Mouse (Mus musculus) retina, postnatal 7 days (tissue): ENCODE data around the gene Cyp2w1.
A peak's percentile ranks its signal among the peaks of the same experiment; 100 is the strongest.

ENCODE experiments used
- DNase-seq: peaks from one replicate; pipeline ENCODE4 v3.0.0-alpha.2; 2012; ENCODE audit warnings: low read depth, low spot score

Gene Cyp2w1

GRCm38 (mm10) chr5:139352317-139352716 lies at the start of gene Cyp2w1:
Cyp2w1 (plus strand) TSS chr5:139352617.
- no peak for DNase-seq

DNA sequence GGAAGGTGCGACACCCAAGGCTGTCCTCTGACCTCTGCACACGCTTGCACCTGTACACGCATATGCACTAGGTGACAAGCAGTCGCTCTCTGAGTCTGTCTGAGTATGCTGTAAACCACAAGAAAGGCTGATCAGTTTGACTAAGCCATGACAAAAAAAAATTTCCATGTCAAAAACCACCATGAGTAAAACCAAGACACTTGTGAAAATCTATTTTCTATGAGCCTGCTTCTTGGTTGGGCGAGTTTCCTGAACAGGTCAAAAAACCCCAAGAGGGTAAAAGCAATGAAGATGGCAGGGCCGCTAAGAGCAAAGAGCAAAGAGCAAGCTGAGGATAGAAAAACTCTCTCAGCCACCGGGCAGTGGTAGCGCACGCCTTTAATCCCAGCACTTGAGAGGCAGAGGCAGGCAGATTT lies 48.8 kb upstream of the Cyp2w1 start:
- DNase-seq, result no peak

- DNase-seq, result no peak
These were observed 42.5 kb upstream of the Cyp2w1 start for GRCm38 (mm10) chr5:139309946-139310345.

GRCm38 (mm10) chr5:139310477-139310876 lies 41.9 kb upstream of the Cyp2w1 start:
- no peak for DNase-seq

- DNase-seq, result no peak
These were observed 40.6 kb upstream of the Cyp2w1 start for GRCm38 (mm10) chr5:139311822-139312221.

- DNase-seq, result no peak
These were observed 38.9 kb upstream of the Cyp2w1 start for GRCm38 (mm10) chr5:139313536-139313935.

DNA sequence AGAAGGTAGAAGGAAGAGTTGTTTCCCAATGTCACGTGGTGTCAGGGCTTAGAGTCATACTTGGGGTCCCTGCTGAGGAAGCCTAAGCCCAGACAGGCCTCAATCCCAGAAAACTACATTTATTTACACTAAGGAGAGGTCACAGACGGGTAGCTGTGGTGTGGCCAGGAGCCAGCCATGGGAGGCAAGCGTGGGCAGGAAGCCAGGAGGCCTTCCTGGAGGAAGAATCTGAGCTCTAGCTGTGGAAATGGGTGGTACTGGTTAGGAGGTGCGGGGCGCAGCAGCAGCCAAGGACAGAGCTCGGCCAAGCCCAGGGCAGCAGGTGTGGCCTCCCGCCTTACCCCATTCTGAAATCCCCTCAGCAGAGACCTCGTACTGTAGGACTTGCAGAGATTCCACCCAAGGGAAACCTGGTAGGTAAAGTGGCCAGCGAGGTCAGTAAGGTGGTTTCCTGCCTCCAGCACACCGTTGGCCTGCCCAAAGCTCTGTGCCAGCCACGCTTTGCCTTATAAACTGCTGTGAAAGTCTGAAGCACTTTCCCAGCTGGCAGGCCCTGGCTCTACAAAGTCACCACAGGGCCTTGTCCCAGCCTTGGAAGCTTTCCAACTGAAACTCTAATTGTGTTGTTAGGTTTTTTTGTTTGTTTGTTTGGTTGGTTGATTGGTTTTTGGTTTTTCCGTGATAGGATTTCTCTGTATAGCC lies 37.3 kb upstream of the Cyp2w1 start:
- DNase-seq, result no peak

DNA sequence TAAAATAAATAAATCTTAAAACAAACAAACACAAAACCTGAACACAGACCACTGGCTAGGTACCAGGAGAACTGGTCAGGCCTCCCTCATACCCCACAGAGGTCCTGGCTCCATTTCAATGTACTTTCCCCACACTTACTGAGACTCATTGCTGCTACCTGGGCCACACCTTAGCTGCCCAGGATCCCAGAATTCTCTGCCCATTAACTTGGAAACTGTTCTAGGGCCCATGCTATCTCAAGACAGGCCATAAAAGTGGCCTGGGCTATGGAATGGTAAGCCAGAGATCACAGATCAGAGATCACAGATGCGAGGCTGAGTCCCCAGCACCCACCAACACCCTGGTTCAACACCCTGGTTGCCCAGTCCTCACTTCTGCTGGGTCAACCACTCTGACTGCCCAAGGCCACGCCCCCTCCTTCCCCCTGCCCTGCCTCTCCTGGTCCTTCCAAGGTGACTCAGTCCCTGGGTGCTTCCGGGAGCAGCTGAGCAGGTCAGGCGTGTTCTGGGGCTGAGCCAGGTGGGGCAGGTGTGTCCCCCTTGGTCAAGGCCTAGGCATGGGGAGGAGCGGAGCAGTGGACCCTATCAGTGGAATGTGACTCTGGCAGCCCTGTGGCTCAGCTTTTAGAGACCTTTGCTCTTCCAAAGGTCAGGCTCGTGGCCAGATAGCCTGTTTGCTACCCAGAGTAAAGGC lies 35.3 kb upstream of the Cyp2w1 start:
- no peak for DNase-seq

DNA sequence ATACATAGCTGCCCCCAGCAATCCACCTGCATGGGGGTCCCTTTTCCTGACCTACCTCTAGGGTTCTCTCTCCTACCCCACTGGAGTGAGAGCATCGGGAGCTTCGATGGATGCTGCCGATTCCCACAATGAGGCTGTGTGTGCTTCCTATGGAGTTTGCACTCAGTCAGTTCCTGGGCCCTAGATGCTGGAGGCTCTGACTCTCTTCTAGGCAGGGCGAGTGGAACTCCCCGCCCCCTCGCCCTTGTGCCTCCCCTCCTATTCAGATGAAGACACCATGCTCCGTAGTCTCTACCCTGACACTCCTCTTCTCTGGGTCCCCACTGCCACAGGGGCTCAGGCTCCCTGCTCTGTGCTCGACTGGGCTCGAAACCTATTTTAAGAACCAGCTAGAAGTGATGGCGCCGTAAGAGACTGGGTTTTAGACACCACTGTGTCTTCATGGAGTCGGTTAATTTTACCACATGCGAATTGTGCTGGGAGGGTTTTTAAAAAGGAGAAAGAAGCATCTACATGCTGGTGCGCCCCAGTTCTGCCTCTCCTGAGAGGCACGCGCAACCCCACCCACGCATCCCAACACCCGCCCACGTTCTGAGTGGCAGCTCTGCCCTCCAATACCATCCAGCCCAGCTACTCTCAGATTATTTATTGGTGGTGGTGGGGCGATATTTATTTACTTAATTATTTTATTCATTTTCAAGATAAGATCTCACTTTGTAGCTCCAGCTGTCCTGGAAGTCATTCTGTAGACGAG lies 34.5 kb upstream of the Cyp2w1 start:
- DNase-seq, result no peak

DNA sequence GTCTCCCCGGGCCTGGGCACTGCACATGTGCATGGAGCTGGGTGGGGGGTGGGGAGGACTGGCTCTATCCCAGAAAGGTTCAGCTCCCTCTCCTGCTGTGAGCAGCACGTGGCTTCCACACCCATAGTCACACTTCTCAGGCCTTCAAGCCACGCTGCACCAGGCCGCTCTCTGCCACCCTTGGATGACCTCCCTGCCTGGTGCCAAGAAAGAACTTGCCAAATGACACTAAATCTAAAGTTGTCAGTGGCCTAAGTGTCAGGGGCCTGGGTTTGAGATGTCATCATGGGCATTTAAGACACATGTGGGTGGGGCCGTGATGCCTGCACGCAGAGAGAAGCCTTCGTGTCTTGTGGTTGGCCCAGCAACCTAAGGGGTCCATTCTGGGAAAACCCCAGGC lies 32.0 kb upstream of the Cyp2w1 start:
- no peak for DNase-seq

DNA sequence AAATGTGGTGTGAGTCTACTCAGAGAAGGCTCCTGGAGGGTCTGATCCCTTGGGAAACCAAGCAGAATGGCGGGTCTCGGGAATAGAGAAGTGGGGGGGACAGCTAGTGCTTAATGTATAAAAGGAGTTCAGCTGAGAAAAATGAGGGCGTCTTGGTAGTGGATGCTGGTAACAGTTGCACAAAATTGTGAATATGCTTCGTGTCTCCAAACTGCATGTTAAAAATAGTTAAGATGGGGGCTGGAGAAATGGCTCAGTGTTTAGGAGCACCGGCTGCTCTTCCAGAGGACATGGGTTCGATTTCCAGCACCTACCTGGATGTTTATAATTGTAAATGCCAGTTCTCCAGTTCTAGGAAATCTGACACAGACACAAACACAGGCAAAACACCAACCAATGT lies 31.1 kb upstream of the Cyp2w1 start:
- DNase-seq, result no peak

DNA sequence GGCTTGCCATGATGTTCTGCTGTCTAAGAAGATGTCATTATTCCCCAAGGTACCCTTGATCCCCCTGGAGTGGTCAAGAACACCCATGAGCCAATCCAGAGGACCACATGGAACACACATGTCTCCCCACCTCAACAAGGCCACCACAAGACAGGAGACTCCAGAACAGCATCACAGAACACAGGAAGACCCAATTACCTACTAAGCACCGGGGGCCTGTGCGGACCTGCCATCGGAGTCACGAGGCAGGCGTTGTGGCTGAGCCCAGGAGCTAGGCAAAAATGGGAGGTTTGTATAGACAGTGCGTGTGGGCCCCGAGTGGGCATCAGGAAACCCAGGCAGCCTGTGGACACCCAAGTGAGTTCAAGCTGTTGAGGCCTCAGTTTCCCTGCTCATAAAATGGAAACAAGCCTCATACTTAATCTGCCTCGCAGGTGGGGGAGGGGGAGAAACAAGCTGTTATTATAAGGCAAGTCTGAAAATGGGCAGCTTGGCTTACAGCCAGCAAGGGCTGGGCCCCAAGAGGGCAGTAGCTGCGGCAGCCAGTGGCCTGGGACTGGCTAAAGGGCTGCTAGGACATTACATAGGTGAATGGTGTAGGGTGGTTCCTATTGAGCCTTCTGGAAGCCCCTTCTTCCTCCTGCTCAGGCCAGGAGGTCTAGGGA lies 29.0 kb upstream of the Cyp2w1 start:
- no peak for DNase-seq

DNA sequence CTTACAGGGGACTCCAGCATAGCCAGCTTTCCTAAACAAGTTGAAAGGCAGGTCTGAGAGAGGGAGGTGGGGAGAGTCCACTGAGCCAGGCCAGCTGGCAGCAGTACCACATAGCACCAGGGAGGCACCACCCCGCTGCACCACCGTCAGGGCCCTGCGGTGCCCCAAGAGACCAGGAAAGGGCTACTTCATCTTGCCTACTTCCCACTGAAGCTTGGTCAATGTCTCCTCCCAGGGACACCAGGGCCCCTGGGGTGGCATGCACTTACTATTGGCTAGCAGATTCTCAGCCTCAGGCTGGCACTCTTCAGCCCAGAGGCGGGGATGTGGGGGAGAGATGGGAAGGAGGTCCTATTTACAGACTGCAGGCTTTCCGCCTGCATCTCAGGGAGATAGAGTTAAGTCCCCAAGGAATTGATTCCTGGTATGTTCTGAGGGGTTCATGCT lies 28.3 kb upstream of the Cyp2w1 start:
- no peak for DNase-seq

- no peak for DNase-seq
These were observed 27.6 kb upstream of the Cyp2w1 start for GRCm38 (mm10) chr5:139324691-139325394.

GRCm38 (mm10) chr5:139325395-139325966 lies 26.9 kb upstream of the Cyp2w1 start, which contains the start of gene Adap1:
Adap1 (minus strand) TSS chr5:139325622.
- DNase-seq, result peak; percentile 50

GRCm38 (mm10) chr5:139326111-139326696 lies 26.2 kb upstream of the Cyp2w1 start:
- no peak for DNase-seq

GRCm38 (mm10) chr5:139326986-139327633 lies 25.3 kb upstream of the Cyp2w1 start:
- DNase-seq, result no peak

DNA sequence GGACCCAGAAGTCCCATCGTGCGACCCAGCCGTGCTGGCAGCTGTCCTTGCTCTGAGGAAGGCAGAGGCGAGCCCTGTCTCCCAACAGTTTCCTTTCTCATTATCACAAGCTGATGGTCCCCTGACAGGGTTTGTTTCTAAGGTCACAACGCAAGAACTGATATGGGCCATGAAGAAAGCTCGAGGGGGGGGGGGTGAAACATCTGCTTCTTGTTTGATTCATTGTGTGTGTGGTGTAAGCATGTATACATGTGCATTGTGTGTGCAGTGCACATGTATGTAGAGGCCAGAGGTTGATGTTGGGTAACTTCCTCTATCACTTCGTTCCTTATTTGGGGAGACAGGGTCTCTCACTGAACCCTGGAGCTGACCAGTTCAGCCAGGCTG lies 24.8 kb upstream of the Cyp2w1 start:
- no peak for DNase-seq

DNA sequence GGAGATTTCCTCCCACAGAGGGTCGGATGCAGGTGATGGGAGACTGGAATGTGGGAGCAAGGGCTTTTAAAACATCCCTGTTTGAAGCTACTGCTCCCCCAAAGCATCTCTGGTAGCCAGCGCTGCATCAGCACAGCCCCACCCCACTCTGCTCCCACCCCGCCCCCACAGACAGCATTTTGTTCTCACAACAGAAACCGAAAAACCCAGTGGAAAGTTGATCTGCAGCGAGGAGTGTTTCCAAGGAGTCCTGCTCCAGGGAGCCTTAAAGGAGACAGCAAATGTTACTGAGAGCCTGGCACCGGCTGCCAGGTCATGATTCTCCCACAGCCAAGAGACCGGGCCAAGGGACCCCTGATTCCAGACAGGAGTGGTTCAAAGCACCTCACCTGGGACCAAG lies 21.7 kb upstream of the Cyp2w1 start:
- DNase-seq, result no peak

- DNase-seq, result peak; percentile 63
These were observed 20.7 kb upstream of the Cyp2w1 start for GRCm38 (mm10) chr5:139331742-139332141.
